ENCODE assay signal across 10 mouse cellular contexts in the genomic region with DNA sequence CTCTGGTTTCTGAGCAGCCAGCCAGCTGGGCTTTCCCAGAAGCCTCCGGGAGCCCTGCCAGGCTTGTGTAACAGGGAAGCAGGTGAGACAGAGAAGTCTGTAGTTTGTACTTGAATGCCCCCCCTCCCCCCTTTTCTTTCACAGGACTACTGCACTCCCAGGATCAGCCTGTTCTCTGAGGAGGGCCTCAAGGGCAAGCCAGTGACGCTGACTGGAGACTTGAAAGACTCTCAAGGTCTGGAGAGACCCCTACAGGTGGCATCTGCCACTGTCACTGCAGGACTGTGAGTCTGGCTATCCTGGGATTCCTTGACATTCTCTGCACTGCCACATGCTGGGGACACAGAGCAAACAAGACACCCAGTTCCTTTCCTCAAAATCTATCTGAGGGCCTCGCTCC. TPM values are rescaled to one million over a fixed set of nuclear protein-coding genes. Genes with fewer than 3 reads are reported as not detected.
DNase-seq lines count a peak whose midpoint lies in the region; ATAC-seq and TF ChIP-seq lines count a peak whose summit lies in the region.
"Had no signal": no experiment of that assay in that cellular context is flagged by ENCODE, and none has a peak within 500 bp of the region (broad histone marks: within the 10 kb centered on the region; RNA-seq: fewer than 3 reads in every experiment).

No protein-coding gene starts in this region.

- peaks cover 38% of the 10 kb centered on the region for H3K27me3 ChIP-seq in heart, embryonic 12.5 days (replicated peaks)
- H3K27me3 ChIP-seq in G1E (ENCODE audit: insufficient read depth, low read length): peaks cover 46% of the 10 kb centered on the region
- peaks cover 15% of the 10 kb centered on the region; the same call in 1 of the 2 replicates for H3K27me3 ChIP-seq in hindbrain, embryonic 15.5 days
- H3K27me3 ChIP-seq in limb, embryonic 10.5 days (ENCODE audit: low read depth, poor library complexity, severe bottlenecking): peaks cover 20% of the 10 kb centered on the region

- H3K9ac ChIP-seq in heart, embryonic 12.5 days: no peak overlapping the region
- no peak overlapping the region for H3K9ac ChIP-seq in hindbrain, embryonic 15.5 days
- H3K9ac ChIP-seq: embryonic facial prominence, embryonic 13.5 days; midbrain, embryonic 12.5 days had no signal

- no peaks in the 10 kb centered on the region for H3K9me3 ChIP-seq in heart, embryonic 12.5 days (replicated peaks)
- no peaks in the 10 kb centered on the region for H3K9me3 ChIP-seq in G1E (replicated peaks)
- H3K9me3 ChIP-seq in hindbrain, embryonic 15.5 days: no peaks in the 10 kb centered on the region
- H3K9me3 ChIP-seq in limb, embryonic 10.5 days (replicated peaks): no peaks in the 10 kb centered on the region
- H3K9me3 ChIP-seq: embryonic facial prominence, embryonic 13.5 days; midbrain, embryonic 12.5 days had no signal

- H3K36me3 ChIP-seq in heart, embryonic 12.5 days: no peaks in the 10 kb centered on the region
- no peaks in the 10 kb centered on the region for H3K36me3 ChIP-seq in G1E (replicated peaks)
- no peaks in the 10 kb centered on the region for H3K36me3 ChIP-seq in hindbrain, embryonic 15.5 days
- no peaks in the 10 kb centered on the region for H3K36me3 ChIP-seq in limb, embryonic 10.5 days
- H3K36me3 ChIP-seq: embryonic facial prominence, embryonic 13.5 days; midbrain, embryonic 12.5 days had no signal

- peak; percentile 8; the same call in 1 of the 2 replicates for TF ChIP-seq CTCF in G1E (IDR thresholded peaks at IDR 0.05; ENCODE audit: low read depth, low read length)

- H3K4me3 ChIP-seq in heart, embryonic 12.5 days: no peak overlapping the region
- H3K4me3 ChIP-seq in G1E (ENCODE audit: low read depth, low read length): no peak overlapping the region
- H3K4me3 ChIP-seq in hindbrain, embryonic 15.5 days: no peak overlapping the region
- H3K4me3 ChIP-seq in limb, embryonic 10.5 days: no peak overlapping the region
- H3K4me3 ChIP-seq: embryonic facial prominence, embryonic 13.5 days; midbrain, embryonic 12.5 days had no signal

- ATAC-seq in heart, embryonic 12.5 days (ENCODE audit: insufficient number of reproducible peaks, low FRiP score): 0 out of 2 replicates have a peak, but pooled peaks have one; percentile 34
- ATAC-seq in G1E (ENCODE audit: extremely low read depth, insufficient number of reproducible peaks, low FRiP score, poor library complexity, severe bottlenecking): no peak; the same call in 1 of the 2 replicates
- peak; percentile 75 for ATAC-seq in hindbrain, embryonic 15.5 days (ENCODE audit: low FRiP score, low read depth)
- ATAC-seq in monocyte, adult 5-6 weeks (replicated peaks; ENCODE audit: insufficient number of reproducible peaks, low FRiP score, low TSS enrichment, poor library complexity, severe bottlenecking): no peak

- H3K27ac ChIP-seq in heart, embryonic 12.5 days (ENCODE audit: poor library complexity, severe bottlenecking): no peak overlapping the region
- H3K27ac ChIP-seq in hindbrain, embryonic 15.5 days (replicated peaks): no peak overlapping the region
- H3K27ac ChIP-seq in limb, embryonic 10.5 days: 0 out of 2 replicates have a peak overlapping the region, but pooled peaks have one; percentile 4
- H3K27ac ChIP-seq: embryonic facial prominence, embryonic 13.5 days; midbrain, embryonic 12.5 days had no signal

- 29% methylated on average over 3 of the region's 3 CpGs for WGBS in heart, embryonic 12.5 days
- 20% methylated on average over 3 of the region's 3 CpGs for WGBS in hindbrain, embryonic 15.5 days
- WGBS in limb, embryonic 10.5 days: 26% methylated on average over 3 of the region's 3 CpGs

- DNase-seq in heart, adult 11 months: no peak
- DNase-seq in G1E (ENCODE audit: low spot score): no peak
- DNase-seq in cerebellum, postnatal 36 days: peak; percentile 24 to 27
- peak; percentile 60 for DNase-seq in limb, embryonic 10.5 days (ENCODE audit: low spot score)
- DNase-seq in ovary, postnatal 36 days (ENCODE audit: low spot score): peak; percentile 53

- H3K4me1 ChIP-seq in heart, embryonic 12.5 days (replicated peaks): peaks cover 12% of the 10 kb centered on the region
- peaks cover 25% of the 10 kb centered on the region for H3K4me1 ChIP-seq in G1E (ENCODE audit: insufficient read depth, low read depth, low read length)
- H3K4me1 ChIP-seq in hindbrain, embryonic 15.5 days (replicated peaks): peaks cover 8% of the 10 kb centered on the region
- peaks cover 23% of the 10 kb centered on the region for H3K4me1 ChIP-seq in limb, embryonic 10.5 days

- no peak overlapping the region for H3K4me2 ChIP-seq in heart, embryonic 12.5 days
- no peak overlapping the region for H3K4me2 ChIP-seq in hindbrain, embryonic 15.5 days
- H3K4me2 ChIP-seq: embryonic facial prominence, embryonic 13.5 days; midbrain, embryonic 12.5 days had no signal

RNA-seq across cellular contexts. Expression of gene Cd52, which starts 16.2 kb away (rescaled TPM):
- polyA plus RNA-seq in heart, embryonic 12.5 days (2016; fragmentation: Nextera tagmentation; extraction: Ambion mirVana): 4.3 and 5.7 TPM in 2 replicates
- total RNA-seq in G1E (2014; fragmentation: Nextera tagmentation) (1.7 and 2.0 TPM in 2 replicates), G1E (2017) (17.5 and 21.1 TPM in 2 replicates)
- 1.0 and 1.3 TPM in 2 replicates for polyA plus RNA-seq in G1E (2012)
- polyA plus RNA-seq in hindbrain, embryonic 15.5 days (2015; fragmentation: Nextera tagmentation; extraction: Ambion mirVana): 2.3 and 9.0 TPM in 2 replicates
- 2.4 and 3.9 TPM in 2 replicates for polyA plus RNA-seq in limb, embryonic 10.5 days (2016; fragmentation: Nextera tagmentation; extraction: Ambion mirVana)
- total RNA-seq in monocyte, adult 5-6 weeks (2017): 1,277 to 1,906 TPM (median 1,626 TPM) in 3 replicates

RNA-seq across cellular contexts. Expression of gene Crybg2, which starts 18.1 kb away (rescaled TPM):
- polyA plus RNA-seq in heart, embryonic 12.5 days (2016; fragmentation: Nextera tagmentation; extraction: Ambion mirVana): 0.41 and 0.51 TPM in 2 replicates
- total RNA-seq in G1E (2014; fragmentation: Nextera tagmentation) (0.29 TPM in 1 of 2 replicates, not detected in the other), G1E (2017) (0.12 and 0.60 TPM in 2 replicates)
- 0.46 and 0.83 TPM in 2 replicates for polyA plus RNA-seq in G1E (2012)
- polyA plus RNA-seq in hindbrain, embryonic 15.5 days (2015; fragmentation: Nextera tagmentation; extraction: Ambion mirVana): 4.3 and 4.6 TPM in 2 replicates
- 3.5 and 4.4 TPM in 2 replicates for polyA plus RNA-seq in limb, embryonic 10.5 days (2016; fragmentation: Nextera tagmentation; extraction: Ambion mirVana)
- total RNA-seq in monocyte, adult 5-6 weeks (2017): 0.48 to 3.1 TPM (median 0.64 TPM) in 3 replicates

RNA-seq across cellular contexts. Expression of gene Ubxn11, which starts 23.7 kb away (rescaled TPM):
- 2.2 and 2.7 TPM in 2 replicates for polyA plus RNA-seq in heart, embryonic 12.5 days (2016; fragmentation: Nextera tagmentation; extraction: Ambion mirVana)
- total RNA-seq in G1E (2014; fragmentation: Nextera tagmentation): 6.0 and 13.8 TPM in 2 replicates
- 3.4 and 3.9 TPM in 2 replicates for total RNA-seq in G1E (2017)
- 11.3 and 13.2 TPM in 2 replicates for polyA plus RNA-seq in G1E (2012)
- polyA plus RNA-seq in hindbrain, embryonic 15.5 days (2015; fragmentation: Nextera tagmentation; extraction: Ambion mirVana): 17.1 and 21.3 TPM in 2 replicates
- 5.1 and 6.5 TPM in 2 replicates for polyA plus RNA-seq in limb, embryonic 10.5 days (2016; fragmentation: Nextera tagmentation; extraction: Ambion mirVana)
- total RNA-seq in monocyte, adult 5-6 weeks (2017): 8.5 to 13.7 TPM (median 10.6 TPM) in 3 replicates

RNA-seq across cellular contexts. Expression of gene Zfp683, which starts 25.1 kb away (rescaled TPM):
- not detected in 2 replicates for polyA plus RNA-seq in heart, embryonic 12.5 days (2016; fragmentation: Nextera tagmentation; extraction: Ambion mirVana)
- total RNA-seq in G1E (2014; fragmentation: Nextera tagmentation): not detected in 2 replicates
- not detected in 2 replicates for total RNA-seq in G1E (2017)
- polyA plus RNA-seq in G1E (2012): not detected in 2 replicates
- not detected in 2 replicates for polyA plus RNA-seq in hindbrain, embryonic 15.5 days (2015; fragmentation: Nextera tagmentation; extraction: Ambion mirVana)
- polyA plus RNA-seq in limb, embryonic 10.5 days (2016; fragmentation: Nextera tagmentation; extraction: Ambion mirVana): not detected in 2 replicates
- total RNA-seq in monocyte, adult 5-6 weeks (2017): 0.64 TPM in 1 of 3 replicates, not detected in the others
- polyA plus RNA-seq: embryonic facial prominence, embryonic 13.5 days; midbrain, embryonic 12.5 days had no signal

RNA-seq across cellular contexts. Expression of gene Sh3bgrl3, which starts 49.9 kb away (rescaled TPM):
- 179 and 190 TPM in 2 replicates for polyA plus RNA-seq in heart, embryonic 12.5 days (2016; fragmentation: Nextera tagmentation; extraction: Ambion mirVana)
- total RNA-seq in G1E (2014; fragmentation: Nextera tagmentation): 76.6 and 110 TPM in 2 replicates
- total RNA-seq in G1E (2017): 98.4 and 105 TPM in 2 replicates
- 111 and 202 TPM in 2 replicates for polyA plus RNA-seq in G1E (2012)
- polyA plus RNA-seq in hindbrain, embryonic 15.5 days (2015; fragmentation: Nextera tagmentation; extraction: Ambion mirVana): 425 and 442 TPM in 2 replicates
- polyA plus RNA-seq in limb, embryonic 10.5 days (2016; fragmentation: Nextera tagmentation; extraction: Ambion mirVana): 280 and 308 TPM in 2 replicates
- 320 to 400 TPM (median 328 TPM) in 3 replicates for total RNA-seq in monocyte, adult 5-6 weeks (2017)

Comparison
In these comparisons a context has a peak if more than half of its experiments do, and no peak if none do; other contexts are left out.
1. ATAC-seq: peak in heart, embryonic 12.5 days (single experiment) and hindbrain, embryonic 15.5 days (single experiment); none in G1E (single experiment) and monocyte, adult 5-6 weeks (single experiment).
2. DNase-seq: peak in cerebellum, postnatal 36 days (2 of 2), limb, embryonic 10.5 days (single experiment) and ovary, postnatal 36 days (single experiment); none in heart, adult 11 months (single experiment) and G1E (single experiment).